10 mouse cellular contexts compared by ENCODE assay signal in genomic region chr14:60429513-60429912, GRCm38 (mm10). TPM values are rescaled to one million over a fixed set of nuclear protein-coding genes. Genes with fewer than 3 reads are reported as not detected.
A peak's percentile ranks its signal among the peaks of the same experiment; 100 is the strongest.
DNase-seq lines count a peak whose midpoint lies in the region; ATAC-seq lines count a peak whose summit lies in the region.
"Had no signal": no experiment of that assay in that cellular context is flagged by ENCODE, and none has a peak within 500 bp of the region (broad histone marks: within the 10 kb centered on the region; RNA-seq: fewer than 3 reads in every experiment).

No protein-coding gene starts in this region.

- peak overlapping the region; percentile 69 for H3K27ac ChIP-seq in hindbrain, embryonic 10.5 days
- H3K27ac ChIP-seq in hindbrain, embryonic 13.5 days, result no peak overlapping the region
- no peak overlapping the region for H3K27ac ChIP-seq in embryonic facial prominence, embryonic 14.5 days (replicated peaks; ENCODE audit: low read depth, low read length)
- H3K27ac ChIP-seq in midbrain, embryonic 12.5 days (replicated peaks), result peak overlapping the region; percentile 17; the same call in 1 of the 2 replicates

- H3K9ac ChIP-seq in hindbrain, embryonic 13.5 days, result no peak overlapping the region
- no peak overlapping the region for H3K9ac ChIP-seq in embryonic facial prominence, embryonic 14.5 days (ENCODE audit: low read depth, low read length)
- no peak overlapping the region for H3K9ac ChIP-seq in midbrain, embryonic 12.5 days (replicated peaks)

- no peaks in the 10 kb centered on the region for H3K9me3 ChIP-seq in hindbrain, embryonic 10.5 days
- H3K9me3 ChIP-seq in hindbrain, embryonic 13.5 days, result no peaks in the 10 kb centered on the region
- H3K9me3 ChIP-seq in embryonic facial prominence, embryonic 14.5 days (ENCODE audit: control insufficient read depth, low read length), result no peaks in the 10 kb centered on the region
- H3K9me3 ChIP-seq in midbrain, embryonic 12.5 days, result no peaks in the 10 kb centered on the region

- H3K27me3 ChIP-seq in hindbrain, embryonic 10.5 days (ENCODE audit: insufficient read depth, poor library complexity, severe bottlenecking), result 0 out of 2 replicates have a peak, but pooled peaks cover 3% of the 10 kb centered on the region
- no peaks in the 10 kb centered on the region for H3K27me3 ChIP-seq in hindbrain, embryonic 13.5 days
- no peaks in the 10 kb centered on the region for H3K27me3 ChIP-seq in embryonic facial prominence, embryonic 14.5 days (replicated peaks; ENCODE audit: control insufficient read depth, insufficient read depth, low read length)
- peaks cover 28% of the 10 kb centered on the region for H3K27me3 ChIP-seq in midbrain, embryonic 12.5 days

- no peaks in the 10 kb centered on the region for H3K36me3 ChIP-seq in hindbrain, embryonic 10.5 days
- H3K36me3 ChIP-seq in hindbrain, embryonic 13.5 days, result no peaks in the 10 kb centered on the region
- H3K36me3 ChIP-seq in embryonic facial prominence, embryonic 14.5 days (ENCODE audit: control insufficient read depth, insufficient read depth, low read length), result no peaks in the 10 kb centered on the region
- no peaks in the 10 kb centered on the region for H3K36me3 ChIP-seq in midbrain, embryonic 12.5 days

- WGBS in hindbrain, embryonic 10.5 days, result 38% methylated on average over 6 of the region's 6 CpGs
- 21% methylated on average over 6 of the region's 6 CpGs for WGBS in hindbrain, embryonic 13.5 days
- WGBS in embryonic facial prominence, embryonic 14.5 days, result 28% methylated on average over 6 of the region's 6 CpGs
- 18% methylated on average over 6 of the region's 6 CpGs for WGBS in midbrain, embryonic 12.5 days

- H3K4me1 ChIP-seq in hindbrain, embryonic 10.5 days (replicated peaks), result peaks cover 27% of the 10 kb centered on the region
- peaks cover 25% of the 10 kb centered on the region for H3K4me1 ChIP-seq in hindbrain, embryonic 13.5 days (replicated peaks)
- H3K4me1 ChIP-seq in embryonic facial prominence, embryonic 14.5 days (ENCODE audit: control insufficient read depth, insufficient read depth, low read length), result 0 out of 2 replicates have a peak, but pooled peaks cover 5% of the 10 kb centered on the region
- H3K4me1 ChIP-seq in midbrain, embryonic 12.5 days, result peaks cover 31% of the 10 kb centered on the region

- no peak overlapping the region for H3K4me3 ChIP-seq in hindbrain, embryonic 10.5 days
- no peak overlapping the region for H3K4me3 ChIP-seq in hindbrain, embryonic 13.5 days
- no peak overlapping the region for H3K4me3 ChIP-seq in embryonic facial prominence, embryonic 14.5 days (ENCODE audit: low read depth, low read length)
- H3K4me3 ChIP-seq in midbrain, embryonic 12.5 days, result no peak overlapping the region
- H3K4me3 ChIP-seq: erythroblast, embryonic 14.5 days had no signal

- ATAC-seq in hindbrain, embryonic 13.5 days (ENCODE audit: low FRiP score), result no peak
- ATAC-seq in embryonic facial prominence, embryonic 14.5 days (ENCODE audit: low read depth), result peak; percentile 86; the same call in 1 of the 2 replicates
- ATAC-seq in midbrain, embryonic 12.5 days (ENCODE audit: low FRiP score, low read depth), result peak; percentile 54

- peak; percentile 38 for DNase-seq in hindbrain, embryonic 10.5 days (ENCODE audit: low spot score)
- peak; percentile 55 for DNase-seq in cerebellum, adult 11-12 months
- peak; percentile 78 for DNase-seq in embryonic facial prominence, embryonic 14.5 days (ENCODE audit: low spot score)
- DNase-seq in thymus, postnatal 25 days, result no peak
- DNase-seq in urinary bladder, postnatal 36 days (ENCODE audit: low spot score in 2 of 2), result no peak
- DNase-seq in left cerebral cortex, postnatal 36 days (ENCODE audit: low spot score in 2 of 2), result no peak

- no peak overlapping the region for H3K4me2 ChIP-seq in hindbrain, embryonic 13.5 days
- no peak overlapping the region for H3K4me2 ChIP-seq in embryonic facial prominence, embryonic 14.5 days (ENCODE audit: low read depth, low read length)
- H3K4me2 ChIP-seq in midbrain, embryonic 12.5 days (replicated peaks), result no peak overlapping the region; the same call in 1 of the 2 replicates

- intact Hi-C loops in left cerebral cortex, postnatal 36 days (cut with DNase I), result no loop called here

RNA-seq across cellular contexts. Expression of gene Amer2, which starts 56.5 kb away (rescaled TPM):
- polyA plus RNA-seq in hindbrain, embryonic 10.5 days (2016; fragmentation: Nextera tagmentation; extraction: Ambion mirVana), result 8.2 and 13.5 TPM in 2 replicates
- 22.6 and 24.5 TPM in 2 replicates for polyA plus RNA-seq in hindbrain, embryonic 13.5 days (2015; fragmentation: Nextera tagmentation; extraction: Ambion mirVana)
- 1.1 and 1.6 TPM in 2 replicates for polyA plus RNA-seq in embryonic facial prominence, embryonic 14.5 days (2014; fragmentation: Nextera tagmentation; extraction: Ambion mirVana)
- 31.0 and 44.7 TPM in 2 replicates for polyA plus RNA-seq in midbrain, embryonic 12.5 days (2016; fragmentation: Nextera tagmentation; extraction: Ambion mirVana)
- total RNA-seq in left cerebral cortex, postnatal 36 days (2021), result 10 to 100 TPM; 36.7 to 42.5 TPM
- total RNA-seq: heart, postnatal 25 days had no signal
- polyA plus RNA-seq: erythroblast, embryonic 14.5 days had no signal

Comparison
In these comparisons a context has a peak if more than half of its experiments do, and no peak if none do; other contexts are left out.
1. H3K27ac ChIP-seq: peak in hindbrain, embryonic 10.5 days (single experiment) and midbrain, embryonic 12.5 days (single experiment); none in hindbrain, embryonic 13.5 days (single experiment) and embryonic facial prominence, embryonic 14.5 days (single experiment).
2. DNase-seq: peak in hindbrain, embryonic 10.5 days (single experiment), cerebellum, adult 11-12 months (single experiment) and embryonic facial prominence, embryonic 14.5 days (single experiment); none in thymus, postnatal 25 days (single experiment), urinary bladder, postnatal 36 days (0 of 2) and left cerebral cortex, postnatal 36 days (0 of 2).